Mouse (Mus musculus): ENCODE results near the gene Rnf130.
"Not testable (repeated sequence)": the region's sequence is repeated elsewhere in the genome, so short reads cannot be mapped to it uniquely, and the experiment has no call there.

Rnf130 gene

GRCm38 (mm10) chr11:50086211-50086610, 61.1 kb downstream of the Rnf130 start:
- DNase-seq (ENCODE audit: low spot score): no peak

- no peak for DNase-seq (ENCODE audit: low spot score)
These were observed 64.7 kb downstream of the Rnf130 start for GRCm38 (mm10) chr11:50089840-50090239.

GRCm38 (mm10) chr11:50090982-50091675, 66.0 kb downstream of the Rnf130 start:
- DNase-seq (ENCODE audit: low spot score): no peak

GRCm38 (mm10) chr11:50091681-50092080, 66.5 kb downstream of the Rnf130 start:
- no peak for DNase-seq (ENCODE audit: low spot score)

GRCm38 (mm10) chr11:50095661-50096060, 70.5 kb downstream of the Rnf130 start:
- peak; percentile 13 for DNase-seq (ENCODE audit: low spot score)

GRCm38 (mm10) chr11:50097091-50097490, 71.9 kb downstream of the Rnf130 start:
- DNase-seq (ENCODE audit: low spot score): no peak

- no peak for DNase-seq (ENCODE audit: low spot score)
These were observed 73.9 kb downstream of the Rnf130 start for GRCm38 (mm10) chr11:50098961-50099481.

GRCm38 (mm10) chr11:50099692-50100091, 74.5 kb downstream of the Rnf130 start:
- no peak for DNase-seq (ENCODE audit: low spot score)

GRCm38 (mm10) chr11:50100548-50101307, 75.6 kb downstream of the Rnf130 start:
- DNase-seq (ENCODE audit: low spot score): no peak

- not testable (repeated sequence) for DNase-seq (ENCODE audit: low spot score)
These were observed 76.8 kb downstream of the Rnf130 start for GRCm38 (mm10) chr11:50101962-50102361.

- DNase-seq (ENCODE audit: low spot score): no peak
These were observed 78.9 kb downstream of the Rnf130 start for GRCm38 (mm10) chr11:50104016-50104415.

- no peak for DNase-seq (ENCODE audit: low spot score)
These were observed 80.1 kb downstream of the Rnf130 start for GRCm38 (mm10) chr11:50105237-50105636.

GRCm38 (mm10) chr11:50106024-50106423, 80.9 kb downstream of the Rnf130 start:
- no peak for DNase-seq (ENCODE audit: low spot score)

GRCm38 (mm10) chr11:50108823-50109244, 83.7 kb downstream of the Rnf130 start:
- DNase-seq (ENCODE audit: low spot score): no peak

- peak; percentile 69 for DNase-seq (ENCODE audit: low spot score)
These were observed 89.2 kb downstream of the Rnf130 start for GRCm38 (mm10) chr11:50114329-50114728.

- no peak for DNase-seq (ENCODE audit: low spot score)
These were observed 97.5 kb downstream of the Rnf130 start for GRCm38 (mm10) chr11:50122631-50123081.

GRCm38 (mm10) chr11:50127781-50128180, 102.6 kb downstream of the Rnf130 start:
- no peak for DNase-seq (ENCODE audit: low spot score)

GRCm38 (mm10) chr11:50130811-50131766, 105.9 kb downstream of the Rnf130 start, which contains the start of gene Tbc1d9b:
Gene Tbc1d9b (plus strand): TSS chr11:50131396.
- peak; percentile 90 for DNase-seq (ENCODE audit: low spot score)

- no peak for DNase-seq (ENCODE audit: low spot score)
These were observed 106.7 kb downstream of the Rnf130 start for GRCm38 (mm10) chr11:50131801-50132201.

- DNase-seq (ENCODE audit: low spot score): no peak
These were observed 107.1 kb downstream of the Rnf130 start for GRCm38 (mm10) chr11:50132265-50132664.

GRCm38 (mm10) chr11:50134136-50134859, 109.2 kb downstream of the Rnf130 start:
- DNase-seq (ENCODE audit: low spot score): no peak
